Mouse (Mus musculus) fibroblast of lung, adult 2 months (primary cell): ENCODE results near the gene Pxn.
"Not testable (repeated sequence)": the region's sequence is repeated elsewhere in the genome, so short reads cannot be mapped to it uniquely, and the experiment has no call there.

Experiments
- DNase-seq: peaks from one replicate; pipeline ENCODE4 v3.0.0-alpha.2; 2011; ENCODE audit warnings: low read depth

The Pxn gene

GRCm38 (mm10) chr5:115509321-115509761 lies 2.9 kb downstream of the Pxn start:
- DNase-seq: peak; percentile 58

GRCm38 (mm10) chr5:115509790-115510689 lies 3.6 kb downstream of the Pxn start:
- no peak for DNase-seq

- no peak for DNase-seq
These were observed 5.9 kb downstream of the Pxn start for GRCm38 (mm10) chr5:115512375-115512774.

GRCm38 (mm10) chr5:115513246-115513645 lies 6.8 kb downstream of the Pxn start:
- no peak for DNase-seq

GRCm38 (mm10) chr5:115513721-115514120 lies 7.2 kb downstream of the Pxn start:
- no peak for DNase-seq

GRCm38 (mm10) chr5:115514346-115514745 lies 7.9 kb downstream of the Pxn start:
- no peak for DNase-seq

- no peak for DNase-seq
These were observed 8.6 kb downstream of the Pxn start for GRCm38 (mm10) chr5:115514896-115515587.

GRCm38 (mm10) chr5:115516081-115516907 lies 9.8 kb downstream of the Pxn start:
- DNase-seq: no peak

GRCm38 (mm10) chr5:115516908-115517307 lies 10.4 kb downstream of the Pxn start:
- no peak for DNase-seq

GRCm38 (mm10) chr5:115517501-115517900 lies 11.0 kb downstream of the Pxn start:
- no peak for DNase-seq

- DNase-seq: not testable (repeated sequence)
These were observed 11.7 kb downstream of the Pxn start for GRCm38 (mm10) chr5:115518214-115518613.

- DNase-seq: no peak
These were observed 13.9 kb downstream of the Pxn start for GRCm38 (mm10) chr5:115520325-115520869.

GRCm38 (mm10) chr5:115521553-115522461 lies 15.3 kb downstream of the Pxn start:
- DNase-seq: no peak

- DNase-seq: no peak
These were observed 16.1 kb downstream of the Pxn start for GRCm38 (mm10) chr5:115522531-115522930.

- no peak for DNase-seq
These were observed 16.6 kb downstream of the Pxn start for GRCm38 (mm10) chr5:115522981-115523499.

GRCm38 (mm10) chr5:115523971-115524370 lies 17.5 kb downstream of the Pxn start:
- no peak for DNase-seq

- no peak for DNase-seq
These were observed 18.0 kb downstream of the Pxn start for GRCm38 (mm10) chr5:115524471-115524870.

- no peak for DNase-seq
These were observed 18.9 kb downstream of the Pxn start for GRCm38 (mm10) chr5:115525416-115525815.

- no peak for DNase-seq
These were observed 19.5 kb downstream of the Pxn start for GRCm38 (mm10) chr5:115525943-115526342.

- no peak for DNase-seq
These were observed 20.2 kb downstream of the Pxn start for GRCm38 (mm10) chr5:115526456-115527202.
